Mouse (Mus musculus) kidney, embryonic 16.5 days (tissue): Measurements from ENCODE around the gene Iqce. TPM values are rescaled to one million over a fixed set of nuclear protein-coding genes. Genes with fewer than 3 reads are reported as not detected.

Source experiments
- ATAC-seq: fragments of 200-750 bp; cut with Nextera tagmentation; 2 replicates; pipeline ENCODE4 v1.8.0; 2017; ENCODE audit warnings: moderate TSS enrichment; ENCODE audit not compliant: low FRiP score, low TSS enrichment
- H3K27ac ChIP-seq: fragments of 300-500 bp; sonication (generic); 2 replicates; pipeline ENCODE4 v1.5.1; 2014; ENCODE audit warnings: low read length
- H3K27me3 ChIP-seq: fragments of 300-500 bp; sonication (generic); 2 replicates; pipeline ENCODE4 v1.6.1; 2014; ENCODE audit warnings: low read length, control low read depth, mixed read lengths; ENCODE audit not compliant: insufficient read depth
- H3K36me3 ChIP-seq: fragments of 300-500 bp; sonication (generic); 2 replicates; pipeline ENCODE4 v1.6.1; 2014; ENCODE audit warnings: low read length, control low read depth, mixed read lengths; ENCODE audit not compliant: insufficient read depth
- H3K4me1 ChIP-seq: fragments of 300-500 bp; sonication (generic); 2 replicates; pipeline ENCODE4 v1.6.1; 2014; ENCODE audit warnings: low read length, control low read depth, mixed read lengths; ENCODE audit not compliant: insufficient read depth
- H3K4me2 ChIP-seq: fragments of 300-500 bp; sonication (generic); replicated peaks from 2 replicates; pipeline ENCODE4 v1.6.1; 2014; ENCODE audit warnings: low read depth, low read length
- H3K4me3 ChIP-seq: fragments of 300-500 bp; sonication (generic); 2 replicates; pipeline ENCODE4 v1.5.1; 2014; ENCODE audit warnings: mild to moderate bottlenecking, low read length
- H3K9ac ChIP-seq: fragments of 300-500 bp; sonication (generic); replicated peaks from 2 replicates; pipeline ENCODE4 v1.6.1; 2014; ENCODE audit warnings: low read length
- H3K9me3 ChIP-seq: fragments of 300-500 bp; sonication (generic); 2 replicates; pipeline ENCODE4 v1.6.1; 2016; ENCODE audit warnings: low read length, control low read depth
- WGBS: fragments of 180-500 bp; shearing (Covaris S2); extraction: QIAGEN DNeasy Blood & Tissue Kit; methylation state at CpG from one replicate; pipeline ENCODE4 v1.1.7; 2014; 5-methylcytosine and 5-hydroxymethylcytosine counted together
- polyA plus RNA-seq: library from polyadenylated mRNA; unstranded; fragments of >200 nt; fragmentation: Nextera tagmentation; extraction: Ambion mirVana; gene quantifications from 2 replicates; pipeline ENCODE4 v1.2.1, GENCODE M21; 2015

Iqce gene
- polyA plus RNA-seq, 1 experiment from 2014 or later = 26.0 TPM

DNA sequence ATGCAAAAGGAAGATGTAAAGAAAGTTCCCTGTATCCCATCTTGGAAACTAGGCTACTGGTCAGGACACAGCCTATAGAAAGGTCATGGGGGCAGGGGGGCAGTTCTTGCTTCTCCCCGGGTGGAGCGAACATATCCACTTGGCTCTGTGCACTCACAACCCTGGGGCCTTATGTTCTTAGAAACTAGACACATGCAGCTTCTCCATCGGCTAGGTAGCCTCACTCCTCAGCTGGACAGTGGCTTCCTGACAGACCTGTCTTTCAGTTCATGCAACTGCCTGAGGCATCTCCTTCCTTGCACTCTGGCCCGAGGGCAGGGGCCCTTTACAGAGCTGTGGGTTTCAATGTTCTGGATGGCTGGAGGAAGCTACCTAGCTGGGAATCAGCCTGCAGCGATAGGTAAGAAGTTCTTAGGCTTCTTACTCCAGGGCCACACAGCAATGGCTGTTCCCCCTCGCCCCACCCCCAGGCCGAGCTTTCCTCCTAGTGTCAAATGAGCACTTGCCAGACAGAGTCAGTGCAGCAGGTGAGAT, 52.2 kb downstream of the Iqce start:
- H3K4me3 ChIP-seq = no peak overlapping the region
- H3K4me1 ChIP-seq = peaks cover 39% of the 10 kb centered on the region
- H3K4me2 ChIP-seq = peak overlapping the region; percentile 75; the same call in 1 of the 2 replicates
- H3K9me3 ChIP-seq = no peaks in the 10 kb centered on the region
- ATAC-seq = no peak
- peak overlapping the region; percentile 72; the same call in 1 of the 2 replicates for H3K9ac ChIP-seq
- H3K27me3 ChIP-seq = no peaks in the 10 kb centered on the region
- 58% methylated on average over 7 of the region's 7 CpGs for WGBS
- H3K36me3 ChIP-seq = no peaks in the 10 kb centered on the region
- no peak overlapping the region for H3K27ac ChIP-seq

GRCm38 (mm10) chr5:140649101-140649667, 53.0 kb downstream of the Iqce start:
- Histone ChIP-seq H3K4me3 (peak overlapping the region; percentile 88), H3K9ac (peak overlapping the region; percentile 72), H3K4me1 (peaks cover 43% of the 10 kb centered on the region), H3K27me3 (no peaks in the 10 kb centered on the region), H3K9me3 (no peaks in the 10 kb centered on the region), H3K4me2 (peak overlapping the region; percentile 75), H3K36me3 (peaks cover 3% of the 10 kb centered on the region), H3K27ac (peak overlapping the region; percentile 61; the same call in 1 of the 2 replicates)
- 5% methylated on average over 24 of the region's 26 CpGs for WGBS
- ATAC-seq = peak; percentile 95

- Histone ChIP-seq H3K4me2 (peak within 1 kb of the TSS; percentile 75), H3K27ac (peak within 1 kb of the TSS; percentile 81), H3K9me3 (no peaks in the 10 kb centered on the region), H3K9ac (peak within 1 kb of the TSS; percentile 96), H3K4me3 (peak within 1 kb of the TSS; percentile 88), H3K36me3 (peaks cover 8% of the 10 kb centered on the region), H3K4me1 (peaks cover 43% of the 10 kb centered on the region), H3K27me3 (no peaks in the 10 kb centered on the region)
- no peak; the same call in 1 of the 2 replicates for ATAC-seq
- 0% methylated on average over 35 of the region's 62 CpGs for WGBS
These were observed 53.6 kb downstream of the Iqce start, which contains the start of gene Ttyh3 for GRCm38 (mm10) chr5:140648519-140649100. Gene Ttyh3 (minus strand): TSS chr5:140649031.

- Histone ChIP-seq H3K4me3 (peak overlapping the region; percentile 88), H3K9ac (peak overlapping the region; percentile 96), H3K4me2 (peak overlapping the region; percentile 75), H3K4me1 (peaks cover 43% of the 10 kb centered on the region), H3K27me3 (no peaks in the 10 kb centered on the region), H3K9me3 (no peaks in the 10 kb centered on the region), H3K27ac (peak overlapping the region; percentile 81), H3K36me3 (peaks cover 8% of the 10 kb centered on the region)
- under 1% methylated on average over 13 of the region's 13 CpGs for WGBS
- ATAC-seq = peak; percentile 25
These were observed 54.2 kb downstream of the Iqce start for GRCm38 (mm10) chr5:140647821-140648518.

DNA sequence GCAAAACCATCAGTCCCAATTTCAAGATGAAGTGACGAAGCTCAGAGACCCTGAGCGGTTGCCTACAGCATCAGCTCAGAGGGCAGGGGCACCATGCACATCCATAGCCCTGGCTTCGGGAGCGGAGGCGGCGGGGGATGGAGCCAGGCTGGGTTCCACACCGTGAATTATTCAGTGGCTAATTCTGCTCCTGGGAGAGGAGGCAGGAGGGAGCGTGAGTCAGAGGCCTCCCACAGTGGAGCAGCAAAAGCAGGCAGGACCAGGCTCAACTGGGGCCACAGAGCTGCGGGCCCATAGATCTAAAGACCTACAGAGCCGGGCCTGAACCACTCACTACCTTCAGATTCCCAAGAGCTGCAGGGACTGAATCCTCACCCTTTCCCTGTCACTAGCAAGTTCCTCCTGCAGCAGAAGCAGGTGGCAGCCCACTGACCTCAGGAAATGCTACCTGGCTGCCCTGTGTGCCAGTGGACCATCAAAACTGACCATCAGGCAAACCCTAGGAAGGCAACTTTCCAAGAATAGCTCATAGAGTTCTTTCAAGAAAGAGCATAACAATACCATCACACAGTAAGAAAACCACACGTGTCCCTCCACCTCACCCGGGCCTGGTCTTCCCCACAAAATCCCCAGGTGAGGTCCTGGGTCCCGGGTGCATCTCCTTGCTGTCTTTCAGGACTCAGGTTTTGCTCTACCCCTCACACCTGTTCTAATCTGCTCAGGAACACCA, 55.0 kb downstream of the Iqce start:
- peaks cover 8% of the 10 kb centered on the region for H3K36me3 ChIP-seq
- peaks cover 49% of the 10 kb centered on the region for H3K4me1 ChIP-seq
- 49% methylated on average over 13 of the region's 13 CpGs for WGBS
- H3K27ac ChIP-seq = peak overlapping the region; percentile 81
- ATAC-seq = no peak
- no peaks in the 10 kb centered on the region for H3K27me3 ChIP-seq
- peak overlapping the region; percentile 75 for H3K4me2 ChIP-seq
- no peaks in the 10 kb centered on the region for H3K9me3 ChIP-seq
- H3K4me3 ChIP-seq = peak overlapping the region; percentile 88
- peak overlapping the region; percentile 96 for H3K9ac ChIP-seq

GRCm38 (mm10) chr5:140646171-140646570, 56.0 kb downstream of the Iqce start:
- Histone ChIP-seq H3K36me3 (peaks cover 8% of the 10 kb centered on the region), H3K4me2 (peak overlapping the region; percentile 75; the same call in 1 of the 2 replicates), H3K27ac (no peak overlapping the region), H3K4me3 (no peak overlapping the region), H3K27me3 (no peaks in the 10 kb centered on the region), H3K9me3 (no peaks in the 10 kb centered on the region), H3K4me1 (peaks cover 58% of the 10 kb centered on the region), H3K9ac (no peak overlapping the region)
- ATAC-seq = no peak
- 88% methylated on average over 6 of the region's 6 CpGs for WGBS

- H3K4me2 ChIP-seq = no peak overlapping the region
- no peak overlapping the region for H3K4me3 ChIP-seq
- H3K27me3 ChIP-seq = no peaks in the 10 kb centered on the region
- WGBS = 89% methylated on average over 4 of the region's 4 CpGs
- peaks cover 62% of the 10 kb centered on the region for H3K4me1 ChIP-seq
- H3K27ac ChIP-seq = no peak overlapping the region
- ATAC-seq = no peak
- H3K9ac ChIP-seq = no peak overlapping the region
- peaks cover 8% of the 10 kb centered on the region for H3K36me3 ChIP-seq
- no peaks in the 10 kb centered on the region for H3K9me3 ChIP-seq
These were observed 56.7 kb downstream of the Iqce start for GRCm38 (mm10) chr5:140645454-140645853.

GRCm38 (mm10) chr5:140644702-140645201, 57.4 kb downstream of the Iqce start:
- H3K27me3 ChIP-seq = no peaks in the 10 kb centered on the region
- H3K9me3 ChIP-seq = no peaks in the 10 kb centered on the region
- no peak overlapping the region for H3K4me3 ChIP-seq
- peaks cover 8% of the 10 kb centered on the region for H3K36me3 ChIP-seq
- peaks cover 58% of the 10 kb centered on the region for H3K4me1 ChIP-seq
- 74% methylated on average over 15 of the region's 15 CpGs for WGBS
- ATAC-seq = no peak
- H3K27ac ChIP-seq = no peak overlapping the region
- H3K9ac ChIP-seq = no peak overlapping the region
- H3K4me2 ChIP-seq = no peak overlapping the region

GRCm38 (mm10) chr5:140644263-140644662, 57.9 kb downstream of the Iqce start:
- 92% methylated on average over 6 of the region's 6 CpGs for WGBS
- Histone ChIP-seq H3K27ac (no peak overlapping the region), H3K9me3 (no peaks in the 10 kb centered on the region), H3K4me1 (peaks cover 54% of the 10 kb centered on the region), H3K36me3 (peaks cover 8% of the 10 kb centered on the region), H3K9ac (no peak overlapping the region), H3K27me3 (no peaks in the 10 kb centered on the region), H3K4me2 (no peak overlapping the region), H3K4me3 (no peak overlapping the region)
- no peak for ATAC-seq
